Mouse (Mus musculus) activated CD4-positive, CD25-positive, alpha-beta regulatory T cell, adult 4 months (primary cell): ENCODE data around the gene Srarp. TPM values are rescaled to one million over a fixed set of nuclear protein-coding genes. Genes with fewer than 3 reads are reported as not detected.

Experiments used
- ATAC-seq: one replicate; pipeline ENCODE4 v1.8.0; 2017
- polyA plus RNA-seq, 2 experiments: library from polyadenylated mRNA; unstranded; fragments of 100-300 nt; shearing (Covaris generic); gene quantifications; one replicate each; pipeline ENCODE4 v1.2.1; 2017

The Srarp gene
- polyA plus RNA-seq: not detected

GRCm38 (mm10) chr4:141435974-141436373 is at the start of gene Srarp:
Gene Srarp (minus strand): TSS chr4:141436105.
- no peak for ATAC-seq

- ATAC-seq: no peak
Measured at GRCm38 (mm10) chr4:141484071-141484470, 48.2 kb upstream of the Srarp start.

GRCm38 (mm10) chr4:141479411-141479810 is 43.5 kb upstream of the Srarp start:
- no peak for ATAC-seq

GRCm38 (mm10) chr4:141478794-141479193 is 42.9 kb upstream of the Srarp start:
- no peak for ATAC-seq

GRCm38 (mm10) chr4:141478225-141478624 is 42.3 kb upstream of the Srarp start:
- ATAC-seq: no peak

- no peak for ATAC-seq
Measured at GRCm38 (mm10) chr4:141477681-141478102, 41.8 kb upstream of the Srarp start.

- no peak for ATAC-seq
Measured at GRCm38 (mm10) chr4:141474431-141474830, 38.5 kb upstream of the Srarp start.

- no peak for ATAC-seq
Measured at GRCm38 (mm10) chr4:141472641-141473321, 36.9 kb upstream of the Srarp start.

- ATAC-seq: no peak
Measured at GRCm38 (mm10) chr4:141471491-141471890, 35.6 kb upstream of the Srarp start.

- ATAC-seq: no peak
Measured at GRCm38 (mm10) chr4:141469343-141469742, 33.4 kb upstream of the Srarp start.

GRCm38 (mm10) chr4:141468576-141468975 is 32.7 kb upstream of the Srarp start:
- ATAC-seq: no peak

GRCm38 (mm10) chr4:141467581-141467927 is 31.6 kb upstream of the Srarp start:
- ATAC-seq: no peak

- no peak for ATAC-seq
Measured at GRCm38 (mm10) chr4:141466844-141467580, 31.1 kb upstream of the Srarp start.

- ATAC-seq: no peak
Measured at GRCm38 (mm10) chr4:141466289-141466795, 30.4 kb upstream of the Srarp start.

GRCm38 (mm10) chr4:141465512-141466288 is 29.8 kb upstream of the Srarp start:
- ATAC-seq: no peak

GRCm38 (mm10) chr4:141464722-141465121 is 28.8 kb upstream of the Srarp start:
- no peak for ATAC-seq

GRCm38 (mm10) chr4:141463472-141463871 is 27.6 kb upstream of the Srarp start:
- ATAC-seq: no peak

GRCm38 (mm10) chr4:141461576-141461975 is 25.7 kb upstream of the Srarp start:
- ATAC-seq: no peak

GRCm38 (mm10) chr4:141461088-141461487 is 25.2 kb upstream of the Srarp start:
- ATAC-seq: no peak

- ATAC-seq: no peak
Measured at GRCm38 (mm10) chr4:141460481-141460880, 24.6 kb upstream of the Srarp start.

- ATAC-seq: no peak
Measured at GRCm38 (mm10) chr4:141459766-141460165, 23.9 kb upstream of the Srarp start.

GRCm38 (mm10) chr4:141458888-141459287 is 23.0 kb upstream of the Srarp start:
- no peak for ATAC-seq

GRCm38 (mm10) chr4:141458236-141458635 is 22.3 kb upstream of the Srarp start:
- ATAC-seq: no peak
